Mouse (Mus musculus): ENCODE measurements around the gene Gpn2.

DNA sequence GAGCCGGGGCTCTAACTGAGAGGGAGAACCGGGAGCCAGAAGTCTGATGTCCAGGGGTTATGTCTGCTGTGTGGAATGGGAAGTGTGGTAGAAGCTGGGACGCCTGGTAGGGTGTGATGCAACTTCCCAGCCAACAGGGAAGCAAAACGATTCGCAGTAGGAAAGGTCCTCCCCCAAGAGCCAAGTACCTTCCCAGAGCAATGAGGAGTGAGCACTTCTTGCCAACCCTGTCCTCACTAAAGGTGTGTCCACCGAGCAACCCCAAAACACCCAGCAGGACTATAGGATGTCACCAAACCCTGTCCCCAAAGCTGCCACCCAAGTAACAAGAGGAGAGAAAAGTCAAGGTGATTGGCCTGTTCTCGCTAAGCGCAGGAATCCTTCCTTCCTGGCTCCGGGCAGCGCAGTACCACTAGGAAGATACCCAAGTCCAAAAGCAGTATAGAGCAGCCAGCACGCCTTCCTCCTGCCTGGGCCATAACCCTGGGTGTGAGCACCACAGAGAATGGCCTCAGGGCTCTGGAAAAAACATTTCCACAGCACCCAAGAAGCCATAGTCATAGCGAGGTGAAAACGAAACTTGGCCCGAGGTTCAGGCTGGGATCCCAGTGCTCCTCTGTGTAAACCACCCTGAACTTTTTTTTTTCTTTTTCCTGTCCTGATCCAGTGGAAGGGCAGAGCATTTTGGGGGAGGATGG lies 47.1 kb downstream of the Gpn2 start:
- TF ChIP-seq CTCF (IDR thresholded peaks at IDR 0.05; ENCODE audit: extremely low read depth, insufficient read depth, low read length) (no peak), POLR2A (IDR thresholded peaks at IDR 0.05; ENCODE audit: extremely low read depth, insufficient read depth, low read length) (no peak)

Measured in cortical plate, adult 2 months (tissue).